Mouse (Mus musculus) megakaryocyte progenitor cell, adult 5-6 weeks (primary cell): ENCODE data around the gene Fbxl8. TPM values are rescaled to one million over a fixed set of nuclear protein-coding genes. Genes with fewer than 3 reads are reported as not detected.

ENCODE experiments used
- ATAC-seq: replicated peaks from 2 replicates; pipeline ENCODE4 v1.8.0; 2016; ENCODE audit warnings: mild to moderate bottlenecking, moderate TSS enrichment, inconsistent platforms; ENCODE audit not compliant: poor library complexity
- total RNA-seq, 2 experiments: library from RNA; stranded (forward) in 1 of 2; stranded (reverse) in 1 of 2; fragments of 157-497, 149-512 nt in 1 of 2; fragments of 200-1000 nt in 1 of 2; gene quantifications; 2 replicates each; pipeline versions ENCODE4 v1.2.3 to v1.2.4; 2015 to 2017

Gene Fbxl8
- total RNA-seq, 2 experiments from 2014 or later = 1.2 to 3.2 TPM

GRCm38 (mm10) chr8:105299962-105300361 lies 35.5 kb downstream of the Fbxl8 start:
- ATAC-seq = peak; percentile 53

GRCm38 (mm10) chr8:105303396-105303795 lies 38.9 kb downstream of the Fbxl8 start:
- no peak for ATAC-seq

- ATAC-seq = no peak
Measured at GRCm38 (mm10) chr8:105303874-105304273, 39.4 kb downstream of the Fbxl8 start.

GRCm38 (mm10) chr8:105304325-105305210 lies 40.1 kb downstream of the Fbxl8 start:
- peak; percentile 29; the same call in 1 of the 2 replicates for ATAC-seq

- ATAC-seq = peak; percentile 45
Measured at GRCm38 (mm10) chr8:105305211-105306145, 41.0 kb downstream of the Fbxl8 start, which contains the start of gene Elmo3. Gene Elmo3, plus strand, starts transcription at chr8:105305601.

GRCm38 (mm10) chr8:105306146-105306691 lies 41.8 kb downstream of the Fbxl8 start:
- ATAC-seq = no peak

- no peak for ATAC-seq
Measured at GRCm38 (mm10) chr8:105307670-105308069, 43.2 kb downstream of the Fbxl8 start.

GRCm38 (mm10) chr8:105308428-105308827 lies 44.0 kb downstream of the Fbxl8 start:
- no peak for ATAC-seq

GRCm38 (mm10) chr8:105309142-105309847 lies 44.8 kb downstream of the Fbxl8 start:
- ATAC-seq = no peak

GRCm38 (mm10) chr8:105310118-105310517 lies 45.7 kb downstream of the Fbxl8 start:
- no peak for ATAC-seq

GRCm38 (mm10) chr8:105311718-105312117 lies 47.3 kb downstream of the Fbxl8 start:
- ATAC-seq = peak; percentile 72

GRCm38 (mm10) chr8:105312891-105313481 lies 48.5 kb downstream of the Fbxl8 start:
- ATAC-seq = peak; percentile 76

GRCm38 (mm10) chr8:105313622-105314402 lies 49.4 kb downstream of the Fbxl8 start:
- peak; percentile 18 for ATAC-seq

- no peak for ATAC-seq
Measured at GRCm38 (mm10) chr8:105315073-105315769, 50.8 kb downstream of the Fbxl8 start.

GRCm38 (mm10) chr8:105317941-105318340 lies 53.5 kb downstream of the Fbxl8 start:
- no peak for ATAC-seq

GRCm38 (mm10) chr8:105318662-105319190 lies 54.3 kb downstream of the Fbxl8 start:
- ATAC-seq = no peak
